Mouse (Mus musculus) MEL (cell line): ENCODE data around the gene Fam167b.

Experiments used
- CTCF ChIP-seq, 3 experiments: IDR thresholded peaks in 2 of 3; conservative IDR thresholded peaks in 1 of 3; 2 replicates each; pipeline ENCODE4 v1.5.1; 2011 to 2012; ENCODE audit warnings: low read length in 3 of 3, low read depth in 2 of 3, mild to moderate bottlenecking in 2 of 3, improper control_type of control experiment in 1 of 3, inconsistent platforms in 1 of 3, mixed read lengths in 1 of 3, moderate library complexity in 1 of 3; ENCODE audit not compliant: control insufficient read depth in 1 of 3, insufficient read depth in 1 of 3, poor library complexity in 1 of 3, severe bottlenecking in 1 of 3
- E2F4 ChIP-seq: IDR thresholded peaks from 2 replicates; pipeline ENCODE4 v1.6.1; 2011; ENCODE audit warnings: low read depth, low read length, improper control_type of control experiment, borderline replicate concordance
- ELF1 ChIP-seq: IDR thresholded peaks from 2 replicates; pipeline ENCODE4 v1.6.1; 2014; ENCODE audit warnings: low read depth, mild to moderate bottlenecking, inconsistent platforms, low read length, improper control_type of control experiment, moderate library complexity
- EP300 ChIP-seq, 2 experiments: IDR thresholded peaks; 2 replicates each; pipeline ENCODE4 v1.6.1; 2011; ENCODE audit warnings: improper control_type of control experiment in 2 of 2, low read length in 2 of 2, low read depth in 1 of 2, mild to moderate bottlenecking in 1 of 2
- GABPA ChIP-seq: IDR thresholded peaks from 2 replicates; pipeline ENCODE4 v1.6.1; 2012; ENCODE audit warnings: low read depth, mild to moderate bottlenecking, inconsistent platforms, low read length, improper control_type of control experiment, moderate library complexity
- MAX ChIP-seq: IDR thresholded peaks from 2 replicates; pipeline ENCODE4 v1.6.1; 2011; ENCODE audit warnings: low read length, improper control_type of control experiment
- MAZ ChIP-seq: IDR thresholded peaks from 2 replicates; pipeline ENCODE4 v1.6.1; 2012; ENCODE audit warnings: low read depth, mild to moderate bottlenecking, inconsistent platforms, low read length, improper control_type of control experiment
- POLR2A ChIP-seq, 2 experiments: IDR thresholded peaks; 2 replicates each; pipeline ENCODE4 v1.6.1; 2011 to 2012; ENCODE audit warnings: low read length in 2 of 2, mild to moderate bottlenecking in 2 of 2, control low read depth in 1 of 2, improper control_type of control experiment in 1 of 2, low read depth in 1 of 2, moderate library complexity in 1 of 2; ENCODE audit not compliant: control insufficient read depth in 1 of 2, insufficient read depth in 1 of 2, poor library complexity in 1 of 2
- UBTF ChIP-seq: IDR thresholded peaks from 2 replicates; pipeline ENCODE4 v1.6.1; 2012; ENCODE audit warnings: low read depth, mild to moderate bottlenecking, inconsistent platforms, low read length, improper control_type of control experiment, moderate library complexity, borderline replicate concordance; ENCODE audit not compliant: insufficient read depth
- ZC3H11A ChIP-seq: IDR thresholded peaks from 2 replicates; pipeline ENCODE4 v1.6.1; 2012; ENCODE audit warnings: low read depth, mild to moderate bottlenecking, inconsistent platforms, low read length, improper control_type of control experiment

GRCm38 (mm10) chr4:129618786-129619691 is 40.7 kb upstream of the Fam167b start, which contains the start of gene Iqcc:
- no peak for TF ChIP-seq EP300 (IDR thresholded peaks at IDR 0.05; ENCODE audit: low read depth in 1 of 2, low read length in 2 of 2)
- TF ChIP-seq CTCF (IDR thresholded peaks at IDR 0.05 in 2 of 3, conservative IDR thresholded peaks at IDR 0.05 in 1 of 3; ENCODE audit: control insufficient read depth in 1 of 3, insufficient read depth in 1 of 3, low read depth in 2 of 3, low read length in 3 of 3, poor library complexity in 1 of 3, severe bottlenecking in 1 of 3), result 0 out of 6 replicates have a peak, but pooled peaks of 1 of the 3 experiments have one; percentile 0
- TF ChIP-seq ELF1, result peak; percentile 72
- no peak for TF ChIP-seq UBTF
- TF ChIP-seq POLR2A (IDR thresholded peaks at IDR 0.05; ENCODE audit: control insufficient read depth in 1 of 2, insufficient read depth in 1 of 2, low read depth in 1 of 2, low read length in 2 of 2, poor library complexity in 1 of 2), result peak; percentile 82 to 97
- TF ChIP-seq GABPA, result no peak
- TF ChIP-seq MAX, result no peak; the same call in 1 of the 2 replicates
- TF ChIP-seq E2F4, result no peak
- TF ChIP-seq ZC3H11A, result no peak
- TF ChIP-seq MAZ, result peak; percentile 83; the same call in 1 of the 2 replicates
